Comparison of ENCODE assay signal across 8 mouse cellular contexts in the genomic region with DNA sequence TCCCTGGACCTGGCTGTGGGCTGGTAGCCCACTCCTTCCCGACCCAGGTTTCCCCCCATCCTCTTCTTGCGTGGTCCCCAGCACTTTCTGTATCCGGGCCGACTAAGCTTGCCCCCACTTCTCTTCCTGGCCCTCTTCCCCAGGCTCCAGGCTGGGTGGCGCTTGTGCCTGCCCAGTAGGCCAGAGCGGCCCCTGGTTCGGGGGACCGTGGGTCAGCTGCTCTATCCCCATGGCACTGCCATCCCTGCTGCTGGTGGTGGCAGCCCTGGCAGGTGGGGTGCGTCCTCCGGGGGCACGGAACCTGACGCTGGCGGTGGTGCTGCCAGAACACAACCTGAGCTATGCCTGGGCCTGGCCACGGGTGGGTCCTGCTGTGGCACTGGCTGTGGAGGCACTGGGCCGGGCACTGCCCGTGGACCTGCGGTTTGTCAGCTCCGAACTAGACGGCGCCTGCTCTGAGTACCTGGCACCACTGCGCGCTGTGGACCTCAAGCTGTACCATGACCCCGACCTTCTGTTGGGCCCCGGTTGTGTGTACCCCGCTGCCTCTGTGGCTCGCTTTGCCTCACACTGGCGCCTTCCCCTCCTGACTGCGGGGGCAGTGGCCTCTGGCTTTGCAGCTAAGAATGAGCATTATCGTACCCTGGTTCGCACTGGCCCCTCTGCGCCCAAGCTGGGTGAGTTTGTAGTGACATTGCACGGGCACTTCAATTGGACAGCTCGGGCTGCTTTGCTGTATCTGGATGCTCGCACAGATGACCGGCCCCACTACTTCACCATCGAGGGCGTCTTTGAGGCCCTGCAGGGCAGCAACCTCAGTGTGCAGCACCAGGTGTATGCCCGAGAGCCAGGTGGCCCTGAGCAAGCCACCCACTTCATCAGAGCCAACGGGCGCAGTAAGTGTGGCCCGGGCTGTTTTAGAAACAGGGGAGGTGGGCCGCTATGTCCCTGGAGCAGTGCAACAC. TPM values are rescaled to one million over a fixed set of nuclear protein-coding genes. Genes with fewer than 3 reads are reported as not detected.
DNase-seq lines count a peak whose midpoint lies in the region; ATAC-seq and TF ChIP-seq lines count a peak whose summit lies in the region.

No protein-coding gene starts in this region.

- intact Hi-C loops in left cerebral cortex, postnatal 14 days (cut with DNase I) = no loop called here

- DNase-seq in liver, adult 2 months (ENCODE audit: extremely low read depth, low read depth, low spot score) = peak; percentile 60
- DNase-seq in liver = no peak
- peak; percentile 12 for DNase-seq in midbrain, embryonic 10.5 days (ENCODE audit: low spot score)
- no peak for DNase-seq in thymus, postnatal 14 days
- no peak for DNase-seq in left cerebral cortex, postnatal 14 days (ENCODE audit: low spot score in 2 of 2)

- peak overlapping the region; percentile 89 for H3K9ac ChIP-seq in liver, adult 2 months (ENCODE audit: low read depth, low read length)
- peak overlapping the region; percentile 96 for H3K9ac ChIP-seq in forebrain, embryonic 13.5 days
- peak overlapping the region; percentile 81 for H3K9ac ChIP-seq in intestine, embryonic 16.5 days (ENCODE audit: low read depth, low read length)

- no peaks in the 10 kb centered on the region for H3K36me3 ChIP-seq in liver, adult 2 months (ENCODE audit: control insufficient read depth, insufficient read depth, low read length)
- H3K36me3 ChIP-seq in forebrain, embryonic 13.5 days (ENCODE audit: poor library complexity, severe bottlenecking) = no peaks in the 10 kb centered on the region
- H3K36me3 ChIP-seq in intestine, embryonic 16.5 days (ENCODE audit: control insufficient read depth, insufficient read depth, low read length) = no peaks in the 10 kb centered on the region
- no peaks in the 10 kb centered on the region for H3K36me3 ChIP-seq in midbrain, embryonic 10.5 days

- 0 out of 2 replicates have a peak, but pooled peaks have one; percentile 9 for ATAC-seq in cerebellum, adult (ENCODE audit: insufficient number of reproducible peaks, low FRiP score, low TSS enrichment)
- ATAC-seq in forebrain, embryonic 13.5 days = no peak; the same call in 1 of the 2 replicates
- ATAC-seq in intestine, embryonic 16.5 days = no peak; the same call in 1 of the 2 replicates

- H3K4me1 ChIP-seq in liver, adult 2 months (ENCODE audit: control insufficient read depth, insufficient read depth, low read length) = 0 out of 2 replicates have a peak, but pooled peaks cover 3% of the 10 kb centered on the region
- H3K4me1 ChIP-seq in forebrain, embryonic 13.5 days = peaks cover 35% of the 10 kb centered on the region
- peaks cover 9% of the 10 kb centered on the region for H3K4me1 ChIP-seq in intestine, embryonic 16.5 days (ENCODE audit: control insufficient read depth, insufficient read depth, low read length)
- peaks cover 50% of the 10 kb centered on the region for H3K4me1 ChIP-seq in midbrain, embryonic 10.5 days

- peak overlapping the region; percentile 87 for H3K4me2 ChIP-seq in forebrain, embryonic 13.5 days
- H3K4me2 ChIP-seq in intestine, embryonic 16.5 days (ENCODE audit: low read depth, low read length) = peak overlapping the region; percentile 85

- 56% methylated on average over 42 of the region's 42 CpGs for WGBS in liver, adult 2 months
- WGBS in forebrain, embryonic 13.5 days = 47% methylated on average over 42 of the region's 42 CpGs
- WGBS in intestine, embryonic 16.5 days = 52% methylated on average over 42 of the region's 42 CpGs
- 39% methylated on average over 42 of the region's 42 CpGs for WGBS in midbrain, embryonic 10.5 days

- H3K27me3 ChIP-seq in liver, adult 2 months (ENCODE audit: control insufficient read depth, insufficient read depth, low read length) = no peaks in the 10 kb centered on the region
- H3K27me3 ChIP-seq in forebrain, embryonic 13.5 days = peaks cover 4% of the 10 kb centered on the region; the same call in 1 of the 2 replicates
- 0 out of 2 replicates have a peak, but pooled peaks cover 3% of the 10 kb centered on the region for H3K27me3 ChIP-seq in intestine, embryonic 16.5 days (replicated peaks; ENCODE audit: control insufficient read depth, insufficient read depth, low read length)
- H3K27me3 ChIP-seq in midbrain, embryonic 10.5 days (ENCODE audit: low read depth, poor library complexity, severe bottlenecking) = peaks cover 31% of the 10 kb centered on the region

- H3K79me2 ChIP-seq in liver, adult 2 months (ENCODE audit: control insufficient read depth, insufficient read depth, low read length) = no peaks in the 10 kb centered on the region

- no peaks in the 10 kb centered on the region for H3K9me3 ChIP-seq in forebrain, embryonic 13.5 days (replicated peaks)
- no peaks in the 10 kb centered on the region for H3K9me3 ChIP-seq in intestine, embryonic 16.5 days (ENCODE audit: control insufficient read depth, low read length)
- no peaks in the 10 kb centered on the region for H3K9me3 ChIP-seq in midbrain, embryonic 10.5 days (replicated peaks)

- TF ChIP-seq POLR2A in liver, adult 2 months (IDR thresholded peaks at IDR 0.05; ENCODE audit: extremely low read depth, insufficient read depth, low read length) = no peak

- H3K4me3 ChIP-seq in liver, adult 2 months (ENCODE audit: insufficient read depth, low read depth, low read length) = peak overlapping the region; percentile 77
- peak overlapping the region; percentile 68 for H3K4me3 ChIP-seq in forebrain, embryonic 13.5 days
- H3K4me3 ChIP-seq in intestine, embryonic 16.5 days (ENCODE audit: low read length) = peak overlapping the region; percentile 62
- peak overlapping the region; percentile 75 for H3K4me3 ChIP-seq in midbrain, embryonic 10.5 days

- TF ChIP-seq CTCF in liver, adult 2 months (IDR thresholded peaks at IDR 0.05; ENCODE audit: low read depth, low read length) = no peak

- H3K27ac ChIP-seq in liver, adult 2 months (replicated peaks; ENCODE audit: insufficient read depth, low read depth, low read length) = peak overlapping the region; percentile 29
- H3K27ac ChIP-seq in forebrain, embryonic 13.5 days = peak overlapping the region; percentile 76
- 0 out of 2 replicates have a peak overlapping the region, but pooled peaks have one; percentile 5 for H3K27ac ChIP-seq in intestine, embryonic 16.5 days (ENCODE audit: low read length)
- H3K27ac ChIP-seq in midbrain, embryonic 10.5 days (replicated peaks) = peak overlapping the region; percentile 93

RNA-seq across cellular contexts. Expression of a gene that starts 0.5 kb away (rescaled TPM):
- 22.9 and 29.2 TPM in 2 replicates for total RNA-seq in liver, adult 2 months (2014; rRNA removed)
- polyA plus RNA-seq in liver, adult 2 months (2012; rRNA removed) = 24.1 and 39.1 TPM in 2 replicates
- polyA plus RNA-seq in forebrain, embryonic 13.5 days (2015; fragmentation: Nextera tagmentation; extraction: Ambion mirVana) = 9.1 and 10.7 TPM in 2 replicates
- 4.9 and 6.2 TPM in 2 replicates for polyA plus RNA-seq in intestine, embryonic 16.5 days (2015; fragmentation: Nextera tagmentation; extraction: Ambion mirVana)
- 11.7 and 14.3 TPM in 2 replicates for polyA plus RNA-seq in midbrain, embryonic 10.5 days (2016; fragmentation: Nextera tagmentation; extraction: Ambion mirVana)
- total RNA-seq in left cerebral cortex, postnatal 14 days (2021) = 10 to 100 TPM; 38.5 to 43.3 TPM

RNA-seq across cellular contexts. Expression of a gene that starts 21.2 kb away (rescaled TPM):
- total RNA-seq in liver, adult 2 months (2014; rRNA removed) = 0.47 and 0.55 TPM in 2 replicates
- polyA plus RNA-seq in liver, adult 2 months (2012; rRNA removed) = 0.83 and 1.1 TPM in 2 replicates
- 3.9 and 6.8 TPM in 2 replicates for polyA plus RNA-seq in forebrain, embryonic 13.5 days (2015; fragmentation: Nextera tagmentation; extraction: Ambion mirVana)
- 0.60 and 1.3 TPM in 2 replicates for polyA plus RNA-seq in intestine, embryonic 16.5 days (2015; fragmentation: Nextera tagmentation; extraction: Ambion mirVana)
- polyA plus RNA-seq in midbrain, embryonic 10.5 days (2016; fragmentation: Nextera tagmentation; extraction: Ambion mirVana) = 3.0 and 4.3 TPM in 2 replicates
- under 1 TPM; 0.68 to 0.75 TPM for total RNA-seq in left cerebral cortex, postnatal 14 days (2021)

RNA-seq across cellular contexts. Expression of a gene that starts 24.0 kb away (rescaled TPM):
- total RNA-seq in liver, adult 2 months (2014; rRNA removed) = 202 and 236 TPM in 2 replicates
- 215 and 231 TPM in 2 replicates for polyA plus RNA-seq in liver, adult 2 months (2012; rRNA removed)
- 75.6 and 79.2 TPM in 2 replicates for polyA plus RNA-seq in forebrain, embryonic 13.5 days (2015; fragmentation: Nextera tagmentation; extraction: Ambion mirVana)
- polyA plus RNA-seq in intestine, embryonic 16.5 days (2015; fragmentation: Nextera tagmentation; extraction: Ambion mirVana) = 187 and 208 TPM in 2 replicates
- polyA plus RNA-seq in midbrain, embryonic 10.5 days (2016; fragmentation: Nextera tagmentation; extraction: Ambion mirVana) = 75.5 and 79.3 TPM in 2 replicates
- total RNA-seq in left cerebral cortex, postnatal 14 days (2021) = 10 to 100 TPM; 32.7 to 36.7 TPM

RNA-seq across cellular contexts. Expression of a gene that starts 36.5 kb away (rescaled TPM):
- total RNA-seq in liver, adult 2 months (2014; rRNA removed) = 0.46 and 0.81 TPM in 2 replicates
- polyA plus RNA-seq in liver, adult 2 months (2012; rRNA removed) = 1.8 and 1.9 TPM in 2 replicates
- polyA plus RNA-seq in forebrain, embryonic 13.5 days (2015; fragmentation: Nextera tagmentation; extraction: Ambion mirVana) = 12.1 and 13.8 TPM in 2 replicates
- 3.3 and 3.4 TPM in 2 replicates for polyA plus RNA-seq in intestine, embryonic 16.5 days (2015; fragmentation: Nextera tagmentation; extraction: Ambion mirVana)
- 4.6 and 7.2 TPM in 2 replicates for polyA plus RNA-seq in midbrain, embryonic 10.5 days (2016; fragmentation: Nextera tagmentation; extraction: Ambion mirVana)
- total RNA-seq in left cerebral cortex, postnatal 14 days (2021) = 10 to 100 TPM; 66.6 to 75.5 TPM

RNA-seq across cellular contexts. Expression of a gene that starts 36.7 kb away (rescaled TPM):
- not detected in 2 replicates for total RNA-seq in liver, adult 2 months (2014; rRNA removed)
- 0.02 TPM in 1 of 2 replicates, not detected in the other for polyA plus RNA-seq in liver, adult 2 months (2012; rRNA removed)
- 2.1 and 2.9 TPM in 2 replicates for polyA plus RNA-seq in forebrain, embryonic 13.5 days (2015; fragmentation: Nextera tagmentation; extraction: Ambion mirVana)
- 1.6 and 2.2 TPM in 2 replicates for polyA plus RNA-seq in intestine, embryonic 16.5 days (2015; fragmentation: Nextera tagmentation; extraction: Ambion mirVana)
- polyA plus RNA-seq in midbrain, embryonic 10.5 days (2016; fragmentation: Nextera tagmentation; extraction: Ambion mirVana) = 1.6 and 2.1 TPM in 2 replicates
- 1 to 10 TPM; 1.3 to 1.8 TPM for total RNA-seq in left cerebral cortex, postnatal 14 days (2021)

Comparison
In these comparisons a context has a peak if more than half of its experiments do, and no peak if none do; other contexts are left out.
1. DNase-seq: peak in liver, adult 2 months (single experiment) and midbrain, embryonic 10.5 days (single experiment); none in liver (single experiment), thymus, postnatal 14 days (single experiment) and left cerebral cortex, postnatal 14 days (0 of 2).
2. H3K27ac ChIP-seq: peak in every context shown above with its lines; median percentile 93 in midbrain, embryonic 10.5 days; 76 in forebrain, embryonic 13.5 days; 29 in liver, adult 2 months; 5 in intestine, embryonic 16.5 days.
3. Peak in every context shown above with its lines, with median percentiles within 50 percentile points of each other: H3K4me3 ChIP-seq and H3K9ac ChIP-seq.